Mouse (Mus musculus) macrophage (primary cell): ENCODE data around the gene Cdk15. TPM values are rescaled to one million over a fixed set of nuclear protein-coding genes. Genes with fewer than 3 reads are reported as not detected.

Experiments
- H3K27ac ChIP-seq: fragments of 350-480 bp; formaldehyde crosslinking; 2 replicates; pipeline ENCODE4 v1.9.0; 2021
- H3K36me3 ChIP-seq: fragments of 350-480 bp; formaldehyde crosslinking; 2 replicates; pipeline ENCODE4 v1.9.0; 2021; ENCODE audit errors: inconsistent target
- H3K4me3 ChIP-seq: fragments of 350-480 bp; formaldehyde crosslinking; 2 replicates; pipeline ENCODE4 v1.9.0; 2021; ENCODE audit errors: inconsistent target
- H3K79me2 ChIP-seq: fragments of 350-480 bp; formaldehyde crosslinking; 2 replicates; pipeline ENCODE4 v1.9.0; 2021; ENCODE audit errors: inconsistent target
- WGBS: methylation state at CpG from one replicate; pipeline ENCODE4 v1.1.7; 2026; ENCODE audit warnings: inconsistent platforms; ENCODE audit not compliant: missing documents; 5-methylcytosine and 5-hydroxymethylcytosine counted together
- polyA plus RNA-seq: library from polyadenylated mRNA; stranded (reverse); fragments of 250-400 nt; gene quantifications from 3 replicates; pipeline ENCODE4 v1.2.4, GENCODE M21; 2018; ENCODE audit warnings: inconsistent platforms

The Cdk15 gene
- polyA plus RNA-seq, 1 experiment from 2014 or later, result 7.0 TPM

- Histone ChIP-seq H3K79me2 (no peaks in the 10 kb centered on the region), H3K36me3 (no peaks in the 10 kb centered on the region), H3K4me3 (no peak overlapping the region), H3K27ac (no peak overlapping the region)
- WGBS, result 96% methylated on average over 5 of the region's 6 CpGs
Measured at GRCm38 (mm10) chr1:59389181-59389580, 132.5 kb downstream of the Cdk15 start.

- Histone ChIP-seq H3K36me3 (no peaks in the 10 kb centered on the region), H3K4me3 (no peak overlapping the region), H3K27ac (no peak overlapping the region), H3K79me2 (no peaks in the 10 kb centered on the region)
- WGBS, result 79% methylated on average over 3 of the region's 3 CpGs
Measured at GRCm38 (mm10) chr1:59391736-59392135, 135.0 kb downstream of the Cdk15 start.

GRCm38 (mm10) chr1:59394072-59394471 lies 137.4 kb downstream of the Cdk15 start:
- H3K27ac ChIP-seq, result no peak overlapping the region
- H3K4me3 ChIP-seq, result no peak overlapping the region
- no peaks in the 10 kb centered on the region for H3K79me2 ChIP-seq
- WGBS, result 92% methylated on average over 4 of the region's 4 CpGs
- no peaks in the 10 kb centered on the region for H3K36me3 ChIP-seq

- no peak overlapping the region for H3K27ac ChIP-seq
- H3K79me2 ChIP-seq, result no peaks in the 10 kb centered on the region
- H3K4me3 ChIP-seq, result no peak overlapping the region
- no peaks in the 10 kb centered on the region for H3K36me3 ChIP-seq
- 85% methylated on average over 6 of the region's 6 CpGs for WGBS
Measured at GRCm38 (mm10) chr1:59394616-59395015, 137.9 kb downstream of the Cdk15 start.

GRCm38 (mm10) chr1:59395992-59396391 lies 139.3 kb downstream of the Cdk15 start:
- Histone ChIP-seq H3K79me2 (no peaks in the 10 kb centered on the region), H3K27ac (no peak overlapping the region), H3K36me3 (no peaks in the 10 kb centered on the region), H3K4me3 (no peak overlapping the region)
- 96% methylated on average over 2 of the region's 2 CpGs for WGBS

- Histone ChIP-seq H3K27ac (no peak overlapping the region), H3K4me3 (no peak overlapping the region), H3K36me3 (no peaks in the 10 kb centered on the region), H3K79me2 (no peaks in the 10 kb centered on the region)
- WGBS, result 92% methylated on average over 2 of the region's 2 CpGs
Measured at GRCm38 (mm10) chr1:59399554-59400325, 143.0 kb downstream of the Cdk15 start.

- H3K27ac ChIP-seq, result no peak overlapping the region
- H3K4me3 ChIP-seq, result no peak overlapping the region
- 75% methylated on average over 4 of the region's 4 CpGs for WGBS
- no peaks in the 10 kb centered on the region for H3K36me3 ChIP-seq
- H3K79me2 ChIP-seq, result no peaks in the 10 kb centered on the region
Measured at GRCm38 (mm10) chr1:59401253-59401652, 144.5 kb downstream of the Cdk15 start.

Other genes starting within 250 kb of the Cdk15 start
- not detected in 3 replicates for gene C2cd6, start 162.0 kb upstream of the Cdk15 start, polyA plus RNA-seq
- gene Tmem237, start 136.5 kb upstream of the Cdk15 start, polyA plus RNA-seq, result 7.4 to 14.5 TPM (median 9.3 TPM) in 3 replicates
- gene Mpp4, start 93.5 kb upstream of the Cdk15 start, polyA plus RNA-seq, result 0.09 to 0.40 TPM (median 0.16 TPM) in 3 replicates
- 10.9 to 14.3 TPM (median 12.3 TPM) in 3 replicates for gene Als2, start 19.7 kb upstream of the Cdk15 start, polyA plus RNA-seq
- 7.0 to 17.2 TPM (median 14.8 TPM) in 3 replicates for gene Fzd7, start 225.5 kb downstream of the Cdk15 start, polyA plus RNA-seq